Mouse (Mus musculus) frontal cortex, postnatal 25 days (tissue): ENCODE data around the gene Flot1.

Experiments used
- DNase-seq, 2 experiments: peaks; one replicate each; pipeline ENCODE4 v3.0.0; 2022; ENCODE audit warnings: low spot score in 2 of 2

Gene Flot1

DNA sequence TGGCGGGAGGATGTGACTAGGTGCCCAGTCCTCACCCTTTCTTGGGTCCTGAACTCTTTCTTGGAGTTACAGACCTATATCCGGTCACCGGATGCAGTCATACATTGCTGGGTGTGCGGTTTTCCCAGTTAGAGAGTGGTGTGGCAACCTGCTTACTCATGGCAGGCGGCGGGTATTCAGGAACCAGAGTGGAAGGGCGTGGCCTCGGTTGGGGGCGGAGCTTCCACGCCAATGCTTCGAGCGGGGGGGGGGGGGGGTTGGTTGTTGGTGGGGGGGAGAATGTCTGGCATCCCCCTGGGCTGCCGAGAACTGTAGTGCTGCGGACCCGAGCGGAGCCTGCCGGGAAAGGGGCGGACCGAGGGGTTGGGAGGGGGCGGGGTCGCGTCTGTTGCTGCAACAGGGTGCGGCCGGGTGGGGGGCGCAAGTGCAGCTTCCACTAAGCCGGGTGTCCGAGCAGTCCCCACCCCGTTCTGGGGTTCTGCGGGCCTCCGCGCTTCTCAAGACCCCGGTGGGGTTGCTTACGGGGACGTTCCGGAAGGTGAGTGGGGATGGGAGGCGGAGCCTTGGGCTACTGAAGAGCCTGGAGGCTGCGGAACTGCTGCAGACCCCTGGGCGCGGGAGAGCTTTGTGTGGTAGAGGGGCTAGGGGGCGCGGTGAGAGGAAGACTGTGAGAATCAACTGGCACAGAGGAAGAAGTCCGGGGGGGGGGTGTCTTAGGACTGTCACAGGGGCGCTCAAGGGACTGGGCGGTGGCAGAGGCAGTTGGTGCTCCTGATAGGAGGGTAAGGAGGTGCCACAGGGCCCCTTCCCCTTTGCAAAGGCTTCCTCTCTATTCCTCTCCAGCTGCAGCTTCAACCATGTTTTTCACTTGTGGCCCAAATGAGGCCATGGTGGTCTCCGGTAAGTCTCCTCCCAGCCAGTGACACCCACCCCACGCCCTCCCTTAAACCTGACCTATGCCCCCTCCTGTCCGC is at the start of gene Flot1:
TSS of gene Flot1 (plus strand) at position 267 of the 974 bp plus-strand sequence.
- peak; percentile 43 to 57 for DNase-seq

DNA sequence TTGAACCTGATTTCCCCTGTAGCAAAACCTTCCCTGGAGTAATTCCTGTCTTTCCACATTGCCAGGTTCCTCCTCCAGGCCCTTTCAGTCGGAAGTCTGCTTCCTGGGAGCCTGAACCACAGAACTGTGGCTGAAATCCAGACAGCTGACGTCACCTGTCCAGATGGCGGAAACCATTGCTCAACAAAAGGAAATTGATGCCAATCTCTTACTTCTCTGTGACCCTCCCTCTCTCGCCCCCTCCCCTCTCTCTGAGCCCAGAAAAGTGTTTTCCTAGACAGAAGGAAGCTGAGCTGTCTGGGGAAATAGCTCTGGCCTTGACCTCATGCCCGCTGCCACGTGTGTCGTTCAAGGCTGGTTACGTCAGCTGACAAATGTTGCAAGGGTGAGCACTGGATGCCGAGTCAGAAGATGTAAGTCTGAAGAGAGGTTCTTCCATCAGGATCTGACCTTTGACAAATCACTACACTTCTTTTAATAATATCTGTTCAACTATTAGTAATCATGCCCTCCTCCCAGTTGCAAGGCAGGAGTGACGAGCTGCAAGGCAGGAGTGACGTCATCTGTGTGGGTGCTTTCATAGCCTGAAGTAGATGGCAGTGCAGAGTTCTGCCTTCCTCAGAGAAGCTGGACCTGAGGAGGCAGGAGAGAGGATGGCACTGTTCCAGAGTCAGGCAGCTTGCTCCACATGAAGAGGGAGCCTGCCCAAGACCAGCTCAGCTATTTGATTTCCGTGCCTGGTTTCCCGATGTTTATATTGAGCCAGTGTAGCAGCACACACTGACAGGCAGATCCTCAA is 46.0 kb upstream of the Flot1 start:
- DNase-seq, result peak; percentile 36 to 55

DNA sequence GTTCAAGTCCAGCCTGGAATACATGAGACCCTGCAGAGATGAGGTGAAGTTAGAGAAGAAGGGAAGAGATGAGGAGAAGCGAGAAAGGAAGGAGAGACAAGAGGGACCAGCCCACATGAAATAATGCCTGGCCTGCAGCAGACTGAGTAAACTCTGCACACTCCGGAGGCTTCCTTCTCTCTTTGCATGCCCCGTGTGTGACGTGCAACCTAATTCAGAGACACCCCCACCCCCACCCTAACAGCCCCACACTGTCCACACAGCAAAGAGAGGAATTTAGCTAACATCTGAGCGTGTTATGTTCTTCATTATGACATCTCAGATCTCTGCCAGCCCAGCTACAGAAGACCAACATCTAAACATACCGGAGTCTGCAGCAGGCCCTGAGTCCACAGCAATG is 44.1 kb upstream of the Flot1 start:
- DNase-seq, result no peak

DNA sequence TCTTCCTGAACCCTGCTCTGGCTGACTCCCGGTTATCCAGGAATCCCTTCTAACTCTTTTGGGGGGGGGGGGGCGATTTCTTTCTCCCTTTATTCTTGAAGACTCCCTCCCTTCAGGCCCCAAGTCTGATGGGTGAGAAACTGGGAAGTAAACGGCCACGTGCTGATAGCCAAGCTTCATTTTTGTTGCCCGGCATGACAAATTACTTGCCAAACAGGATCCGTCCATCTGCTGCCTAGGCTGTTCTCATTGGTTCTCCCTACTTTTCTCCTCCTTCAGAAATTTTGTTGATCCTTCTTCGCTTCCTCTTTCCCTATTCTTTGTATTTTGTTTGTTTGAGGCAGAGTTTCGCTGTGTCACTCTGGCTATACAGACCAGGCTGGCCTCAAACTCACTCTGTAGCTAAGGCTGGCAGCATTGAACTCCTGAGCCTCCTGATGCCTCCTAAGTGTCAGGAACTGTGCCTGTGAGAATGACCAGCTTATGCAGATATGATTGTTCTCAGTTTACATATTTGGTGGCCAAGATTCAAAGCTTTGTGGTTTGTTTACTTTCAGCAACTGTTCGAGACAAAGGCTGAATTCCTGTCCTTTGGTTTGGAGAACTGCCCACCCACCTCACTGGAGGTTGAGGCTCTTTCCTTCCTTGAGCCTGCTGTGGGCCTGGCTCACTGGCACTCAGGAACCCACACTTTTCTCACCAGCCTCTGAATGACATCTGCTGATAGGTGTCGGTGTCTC is 43.4 kb upstream of the Flot1 start:
- DNase-seq, result no peak

DNA sequence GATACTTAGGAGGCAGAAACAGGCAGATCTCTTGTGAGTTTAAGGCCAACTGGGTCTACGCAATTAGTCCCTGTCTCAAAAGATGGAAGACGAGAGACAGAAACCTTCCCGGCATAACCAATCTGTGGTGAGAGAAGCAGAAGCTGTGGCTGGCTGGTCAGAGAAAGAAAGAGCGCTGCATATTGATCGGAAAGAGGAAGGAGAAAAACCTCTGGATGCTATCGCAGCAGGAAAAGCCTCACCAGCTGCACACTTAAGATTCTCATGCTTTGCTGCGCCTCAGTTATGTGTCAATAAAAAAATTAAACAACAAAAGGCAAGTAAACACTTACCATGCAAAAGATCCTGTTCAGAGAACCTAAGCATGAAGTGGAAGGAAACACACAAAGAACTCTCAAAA is 42.7 kb upstream of the Flot1 start:
- no peak for DNase-seq

DNA sequence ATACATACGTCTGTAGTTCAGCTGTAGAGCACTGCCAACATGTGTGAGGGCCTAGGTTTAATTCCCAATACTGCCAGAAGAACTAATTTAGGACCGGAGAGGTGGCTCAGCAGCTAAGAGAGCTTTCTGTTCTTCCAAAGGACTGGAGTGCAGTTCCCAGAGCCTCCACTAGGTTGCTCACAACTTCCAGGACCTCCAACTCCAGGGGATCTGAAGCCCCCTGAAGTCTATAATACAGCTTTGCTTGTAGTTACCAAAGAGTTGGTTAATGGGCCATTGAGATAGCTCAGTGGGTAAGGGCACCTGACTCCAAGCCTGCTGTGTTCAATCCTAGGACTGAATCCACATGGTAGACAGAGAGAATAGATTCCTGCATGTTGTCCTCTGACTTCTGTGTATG is 40.6 kb upstream of the Flot1 start:
- DNase-seq, result no peak

DNA sequence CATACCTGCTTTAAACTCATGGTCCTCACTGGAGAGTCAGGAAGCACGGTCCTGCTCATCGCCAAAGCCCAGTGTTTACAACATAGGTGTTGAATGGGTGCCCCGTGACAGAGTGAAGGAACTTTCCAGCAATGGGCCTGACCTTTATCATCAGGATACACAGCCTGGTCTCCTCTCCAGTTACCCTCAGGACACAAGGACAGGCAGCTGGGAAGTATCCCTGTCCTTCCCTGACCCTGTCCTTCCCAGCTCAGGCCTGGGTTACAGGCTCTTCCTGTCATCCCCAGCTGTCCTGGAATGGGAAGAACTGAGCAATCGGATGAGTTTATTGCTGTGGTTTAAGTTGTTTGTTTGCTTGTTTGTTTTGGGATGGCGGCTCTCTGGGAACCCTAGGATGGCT is 40.1 kb upstream of the Flot1 start:
- DNase-seq, result no peak

DNA sequence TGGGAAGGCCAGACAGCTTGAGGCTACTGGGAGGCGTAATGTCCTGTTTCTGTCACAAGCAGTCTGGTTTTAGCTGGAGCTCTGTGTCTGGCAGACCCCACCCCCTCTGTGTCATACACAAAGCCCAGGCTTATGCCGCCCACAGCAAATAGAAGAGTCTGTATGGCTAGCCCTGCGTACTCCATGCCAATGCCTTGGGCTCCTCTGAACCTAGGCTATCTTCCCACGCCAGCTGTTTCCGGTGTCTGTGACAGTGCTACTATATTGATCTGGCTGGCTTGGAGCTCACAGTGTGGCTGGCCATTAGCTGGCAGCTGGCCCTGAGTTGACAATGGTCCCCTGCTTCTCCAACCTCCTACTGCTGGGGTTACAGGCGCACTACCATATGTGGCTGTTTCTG is 39.1 kb upstream of the Flot1 start:
- no peak for DNase-seq

DNA sequence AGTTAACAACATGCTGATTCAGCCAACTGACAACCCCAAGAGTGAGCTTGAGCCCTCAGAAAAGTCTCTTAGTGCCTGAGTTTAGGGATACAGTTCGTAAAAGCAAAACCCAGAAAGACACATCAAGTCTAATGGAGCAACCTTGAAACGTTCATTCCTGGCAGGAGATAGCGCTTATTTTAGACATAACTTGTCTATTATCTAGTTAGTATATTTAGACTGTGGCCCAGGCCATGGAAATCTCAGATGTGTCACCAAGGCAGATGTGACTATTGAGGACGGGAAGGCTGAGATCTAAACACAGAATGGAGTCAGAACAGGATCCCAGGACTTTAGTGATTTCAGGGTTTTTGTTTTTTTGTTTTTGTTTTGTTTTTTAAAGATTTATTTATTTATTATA is 37.9 kb upstream of the Flot1 start:
- no peak for DNase-seq

DNA sequence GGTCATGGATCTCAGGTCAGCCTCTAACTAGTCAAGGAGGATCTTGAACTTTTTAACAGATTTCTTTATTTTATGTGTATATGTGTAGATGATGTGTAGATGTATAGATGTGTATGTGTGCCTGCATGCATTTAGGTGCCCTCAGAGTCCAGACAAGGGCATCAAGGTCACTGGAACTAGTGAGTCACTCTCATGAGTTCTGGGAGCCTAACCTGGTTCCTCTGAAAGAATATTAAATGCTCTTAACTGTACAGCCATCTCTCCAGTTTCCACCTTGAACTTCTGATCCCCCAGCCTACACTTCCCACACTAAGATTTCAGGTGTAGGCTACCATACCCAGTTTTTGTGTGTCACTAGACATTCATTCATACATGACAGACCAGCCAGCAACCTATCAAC is 35.5 kb upstream of the Flot1 start:
- no peak for DNase-seq

DNA sequence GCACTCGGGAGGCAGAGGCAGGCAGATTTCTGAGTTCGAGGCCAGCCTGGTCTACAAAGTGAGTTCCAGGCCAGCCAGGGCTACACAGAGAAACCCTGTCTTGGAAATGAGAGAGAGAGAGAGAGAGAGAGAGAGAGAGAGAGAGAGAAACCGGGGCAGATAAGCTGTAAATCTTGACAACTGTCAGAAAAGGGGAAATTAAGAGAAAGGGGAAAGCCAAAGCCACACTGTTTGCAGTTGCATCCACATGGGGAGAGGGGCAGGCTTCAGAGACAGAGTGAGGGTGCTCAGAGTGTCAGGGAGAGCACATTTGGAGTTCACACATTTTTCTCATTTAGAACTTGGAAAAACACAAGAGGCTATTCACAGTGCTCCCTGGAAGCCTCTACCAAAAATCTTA is 35.0 kb upstream of the Flot1 start:
- no peak for DNase-seq

DNA sequence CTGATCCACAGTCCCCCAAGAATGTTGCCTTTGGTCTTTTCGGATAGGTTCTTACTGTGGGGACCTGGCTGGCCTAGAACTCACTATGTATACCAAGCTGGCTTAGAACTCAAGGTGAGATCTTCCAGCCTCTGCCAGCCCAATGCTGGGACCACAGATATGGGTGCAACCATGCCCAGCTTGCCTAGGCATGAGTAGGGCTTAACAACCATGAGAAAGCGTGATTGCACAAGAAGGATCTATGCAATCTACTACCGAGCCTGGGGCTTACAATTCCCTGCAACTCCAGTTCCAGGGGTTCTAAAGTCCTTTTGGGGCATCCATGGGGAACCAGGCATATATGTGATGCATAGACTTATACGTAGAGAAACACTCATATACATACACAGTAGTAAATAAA is 32.1 kb upstream of the Flot1 start:
- DNase-seq, result no peak

DNA sequence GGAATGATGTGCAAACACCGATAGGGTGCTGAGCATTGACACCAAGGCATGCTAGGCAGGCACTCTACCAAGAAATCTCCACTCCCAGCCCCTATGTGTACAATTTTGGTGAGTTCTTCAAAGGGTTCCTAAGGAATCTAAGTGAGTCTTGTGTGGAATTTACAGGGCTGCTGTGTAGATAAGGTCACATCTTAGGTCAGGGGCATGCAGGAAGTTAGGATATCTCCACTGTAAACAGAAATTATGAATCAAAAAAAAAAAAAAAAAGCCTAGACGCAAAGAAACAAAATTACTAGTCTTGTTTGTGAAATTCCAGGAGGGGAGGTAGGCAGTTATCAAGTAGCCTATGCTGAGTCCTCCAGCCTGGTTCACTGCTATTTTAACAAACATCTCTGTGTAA is 30.2 kb upstream of the Flot1 start:
- no peak for DNase-seq

DNA sequence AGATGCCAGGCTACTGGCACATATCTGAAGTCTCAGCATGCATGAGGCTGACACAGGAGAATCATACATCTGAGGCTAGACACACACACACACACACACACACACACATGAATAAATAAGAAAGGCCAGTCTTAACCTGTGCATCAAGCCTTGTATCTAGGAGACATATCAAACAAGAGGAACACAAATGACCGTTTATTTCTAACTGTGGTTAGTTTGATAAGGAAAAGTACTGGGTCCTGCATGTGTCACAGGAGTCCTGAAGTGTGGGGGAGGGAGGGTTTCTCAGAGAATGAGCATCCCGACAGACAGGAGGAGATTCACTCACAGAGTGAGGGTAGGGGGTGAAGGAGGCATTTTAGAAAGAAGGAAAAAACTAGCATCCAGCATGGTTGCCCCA is 27.9 kb upstream of the Flot1 start:
- no peak for DNase-seq

DNA sequence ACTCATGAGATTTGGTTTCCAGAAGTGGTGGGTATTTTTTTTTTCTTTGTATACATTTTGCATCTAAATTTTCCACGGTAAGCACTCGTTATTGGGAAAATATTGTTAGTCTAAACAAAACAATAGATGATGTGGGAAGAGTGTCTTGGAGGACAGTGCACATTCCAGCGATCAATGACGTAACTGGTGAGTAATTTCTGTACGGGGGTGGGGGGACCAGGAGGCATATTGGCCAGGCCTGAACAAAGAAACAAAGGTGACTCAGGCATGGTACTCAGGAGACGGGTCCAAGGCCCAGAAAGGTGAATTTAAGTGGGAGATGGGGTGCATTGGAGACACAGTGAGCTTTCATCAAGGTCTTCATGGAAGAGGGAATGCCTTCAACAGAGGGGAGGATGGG is 27.4 kb upstream of the Flot1 start:
- DNase-seq, result no peak

DNA sequence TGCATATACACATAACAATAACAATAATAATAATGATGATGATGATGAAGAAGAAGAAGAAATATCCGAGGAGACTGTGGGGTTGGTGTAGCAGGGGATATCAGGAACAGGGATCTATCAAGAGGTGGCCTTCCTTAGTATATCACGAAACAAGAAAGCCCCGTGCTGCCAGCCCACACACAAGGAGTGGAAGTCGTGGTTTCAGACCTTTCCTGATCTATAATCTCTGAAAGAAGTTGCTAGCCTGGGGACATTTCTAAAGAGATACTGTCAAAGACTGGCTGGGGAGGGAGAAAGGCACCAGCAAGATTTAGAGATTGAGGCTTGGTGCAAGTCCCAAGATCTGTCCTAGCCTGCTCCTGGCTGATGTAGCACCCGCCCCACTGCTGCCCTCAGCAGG is 26.2 kb upstream of the Flot1 start:
- no peak for DNase-seq

DNA sequence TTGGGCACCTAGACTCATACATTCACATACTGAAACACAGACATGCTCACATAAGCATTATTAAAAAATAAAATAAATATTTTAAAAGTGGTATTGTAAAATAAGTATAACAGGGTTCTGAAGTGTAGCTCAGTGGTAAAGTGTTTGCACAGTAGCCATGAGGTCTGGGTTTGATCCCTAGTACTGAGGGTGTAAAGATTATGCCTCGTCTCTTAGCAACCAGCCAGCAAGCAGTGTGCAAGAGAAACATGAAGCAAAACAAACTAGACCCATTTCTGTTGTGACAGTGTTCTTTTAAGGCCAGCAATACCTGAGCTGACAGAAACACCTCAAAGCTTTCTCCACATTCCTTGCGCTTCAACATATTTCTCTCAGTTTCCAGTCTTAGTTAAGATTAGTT is 22.1 kb upstream of the Flot1 start:
- no peak for DNase-seq

DNA sequence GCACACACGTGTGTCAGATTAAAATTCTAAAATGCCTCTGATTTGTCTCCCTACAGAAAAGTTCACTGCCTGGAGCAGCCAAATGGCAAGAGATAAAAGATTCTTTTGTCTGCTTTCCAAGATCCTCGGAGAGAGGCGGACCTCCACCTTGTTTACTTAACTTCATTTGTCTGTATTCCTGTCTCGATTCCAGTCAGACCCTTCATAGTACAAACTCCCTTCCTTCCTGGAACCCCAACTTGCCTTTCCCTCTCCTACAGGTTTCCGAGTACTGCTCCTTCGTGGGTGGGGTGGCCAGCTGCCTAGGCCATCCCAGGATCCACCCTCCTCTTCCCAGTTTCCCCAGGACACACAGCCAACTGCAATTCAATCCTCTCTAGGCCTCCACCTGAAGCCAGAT is 20.0 kb upstream of the Flot1 start:
- no peak for DNase-seq

DNA sequence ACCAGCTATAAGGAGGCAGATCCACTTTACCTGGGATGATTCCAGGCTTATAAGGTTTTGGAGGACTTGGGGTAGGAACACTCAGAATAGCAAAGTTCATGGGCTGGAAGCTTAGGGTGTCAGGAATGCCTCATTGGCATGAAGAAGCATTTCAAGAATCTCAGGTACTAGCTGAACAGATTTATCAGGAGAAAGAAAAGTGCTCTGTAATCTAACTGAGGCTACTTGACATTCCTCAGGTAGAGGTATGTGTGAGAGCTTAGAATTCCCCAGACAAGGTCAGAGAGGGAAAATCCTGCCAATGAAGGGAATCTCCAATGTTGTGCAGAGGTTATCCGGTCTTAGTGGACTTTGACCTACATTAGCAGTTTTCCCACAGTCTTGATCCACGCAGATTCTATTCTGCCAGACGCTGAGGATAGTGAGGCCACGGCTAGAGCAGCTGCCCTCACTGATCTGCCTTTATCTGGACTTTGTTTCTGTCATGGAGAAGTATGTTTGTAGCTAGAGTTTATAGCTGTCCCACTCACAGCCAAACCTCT is 19.1 kb upstream of the Flot1 start:
- no peak for DNase-seq

DNA sequence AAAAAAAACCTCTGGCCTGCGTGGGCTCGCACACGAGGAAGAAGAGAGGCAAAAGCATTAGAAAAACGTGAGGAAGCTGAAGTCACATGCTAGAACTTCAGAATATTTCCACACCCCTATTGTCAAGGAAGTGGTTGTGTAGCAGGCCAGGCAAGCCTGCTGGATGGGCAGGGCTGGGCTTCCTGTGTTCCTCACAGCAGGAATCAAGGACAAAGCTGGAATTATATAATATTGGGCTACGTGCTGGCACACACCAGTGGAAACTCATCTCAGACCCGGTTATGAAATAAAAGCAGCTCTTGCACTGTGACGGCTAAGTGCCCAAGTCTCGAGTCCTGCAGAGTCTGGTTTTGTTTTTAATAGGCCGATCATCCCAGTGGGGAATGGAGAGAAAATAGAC is 15.0 kb upstream of the Flot1 start:
- DNase-seq, result no peak

DNA sequence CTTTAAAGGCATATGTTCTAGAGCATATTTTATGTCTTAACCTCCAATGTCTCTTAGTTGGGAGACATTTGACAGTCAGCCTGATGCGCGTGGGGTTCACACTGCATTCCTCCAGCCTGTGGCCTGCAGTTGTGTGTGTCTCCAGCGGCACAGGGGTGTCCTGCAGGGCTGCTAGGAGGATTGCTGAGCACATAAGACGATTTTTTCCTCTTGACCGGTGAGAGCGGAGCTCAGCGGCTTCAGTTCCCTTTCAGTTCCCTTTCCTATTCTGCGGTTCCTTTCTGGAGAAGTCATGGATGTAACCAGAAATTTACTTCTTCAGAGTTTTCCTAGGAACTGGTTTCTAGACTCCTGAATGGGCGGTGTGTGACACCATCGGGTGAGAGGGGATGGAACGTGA is 13.6 kb upstream of the Flot1 start:
- no peak for DNase-seq
